13 mouse cellular contexts compared by ENCODE assay signal in genomic region chr10:47857922-47858321, GRCm38 (mm10).
"Had no signal": no experiment of that assay in that cellular context is flagged by ENCODE, and none has a peak within 500 bp of the region (broad histone marks: within the 10 kb centered on the region; RNA-seq: fewer than 3 reads in every experiment).

No protein-coding gene starts in this region.

- DNase-seq: kidney, adult 11 months; kidney, adult 8-10 months; kidney, postnatal 10 days; kidney, postnatal 36 days; liver, embryonic 13.5 days; lung, adult 2 months; lung, postnatal 14 days; lung, postnatal 4 days; midbrain, embryonic 14.5 days; right cerebral cortex, postnatal 25 days; spleen, adult 18-20 months; thymus, adult 18-20 months; thymus, postnatal 36 days had no signal
